Mouse (Mus musculus) lung, postnatal 0 days (tissue): Measurements from ENCODE around the gene Napepld.

Experiments
- CTCF ChIP-seq: IDR thresholded peaks from 2 replicates; pipeline ENCODE4 v1.5.1; 2016; ENCODE audit warnings: antibody characterized with exemption, mild to moderate bottlenecking
- EP300 ChIP-seq: IDR thresholded peaks from 2 replicates; pipeline ENCODE4 v1.6.1; 2016; ENCODE audit warnings: antibody characterized with exemption, mild to moderate bottlenecking, control low read depth

DNA sequence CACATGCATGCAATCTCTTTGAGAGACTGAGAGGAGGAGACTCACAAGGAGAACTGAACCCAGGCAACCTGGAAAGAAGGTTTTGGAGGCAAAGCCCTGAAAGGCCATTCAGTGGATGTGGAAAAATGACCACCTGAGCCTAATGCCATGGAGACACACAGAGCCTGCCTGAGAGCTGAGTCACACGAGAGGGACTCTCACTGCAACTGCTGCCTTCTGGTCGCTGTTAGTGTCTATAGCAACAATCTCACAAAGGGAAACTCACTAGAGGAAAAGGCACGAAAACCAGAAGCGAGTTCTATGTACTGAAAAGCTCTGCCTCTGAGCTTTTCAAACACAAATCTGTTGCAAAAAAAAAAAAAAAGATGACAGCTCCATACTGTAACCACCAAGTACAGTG lies 14.2 kb downstream of the Napepld start:
- TF ChIP-seq EP300, result no peak
- TF ChIP-seq CTCF, result no peak
